Mouse (Mus musculus) forebrain, embryonic 12.5 days (tissue): ENCODE results near the gene Vps35l. TPM values are rescaled to one million over a fixed set of nuclear protein-coding genes. Genes with fewer than 3 reads are reported as not detected.

Experiments used
- ATAC-seq: fragments of 200-750 bp; cut with Nextera tagmentation; 2 replicates; pipeline ENCODE4 v1.8.0; 2017; ENCODE audit warnings: moderate TSS enrichment; ENCODE audit not compliant: low FRiP score
- H3K27ac ChIP-seq: fragments of 300-500 bp; sonication (generic); 2 replicates; pipeline ENCODE4 v1.5.1; 2016; ENCODE audit warnings: mild to moderate bottlenecking
- H3K27me3 ChIP-seq: fragments of 300-500 bp; sonication (generic); 2 replicates; pipeline ENCODE4 v1.6.1; 2016; ENCODE audit warnings: mild to moderate bottlenecking
- H3K36me3 ChIP-seq: fragments of 300-500 bp; sonication (generic); replicated peaks from 2 replicates; pipeline ENCODE4 v1.6.1; 2016; ENCODE audit warnings: mild to moderate bottlenecking
- H3K4me1 ChIP-seq: fragments of 300-500 bp; sonication (generic); 2 replicates; pipeline ENCODE4 v1.6.1; 2016
- H3K4me2 ChIP-seq: fragments of 300-500 bp; sonication (generic); 2 replicates; pipeline ENCODE4 v1.6.1; 2016; ENCODE audit warnings: mild to moderate bottlenecking, moderate library complexity
- H3K4me3 ChIP-seq: fragments of 300-500 bp; sonication (generic); replicated peaks from 2 replicates; pipeline ENCODE4 v1.5.1; 2016; ENCODE audit warnings: mild to moderate bottlenecking
- H3K9ac ChIP-seq: fragments of 300-500 bp; sonication (generic); 2 replicates; pipeline ENCODE4 v1.6.1; 2016; ENCODE audit warnings: mild to moderate bottlenecking
- H3K9me3 ChIP-seq: fragments of 300-500 bp; sonication (generic); 2 replicates; pipeline ENCODE4 v1.6.1; 2016
- WGBS: fragments of 180-500 bp; shearing (Covaris S2); methylation state at CpG from one replicate; pipeline ENCODE4 v1.1.7; 2016; 5-methylcytosine and 5-hydroxymethylcytosine counted together
- polyA plus RNA-seq: library from polyadenylated mRNA; unstranded; fragments of >200 nt; fragmentation: Nextera tagmentation; extraction: Ambion mirVana; gene quantifications from 2 replicates; pipeline ENCODE4 v1.2.1, GENCODE M21; 2016

The Vps35l gene
- polyA plus RNA-seq, 1 experiment from 2014 or later: 89.2 TPM

GRCm38 (mm10) chr7:118766119-118766833 is 26.2 kb downstream of the Vps35l start:
- H3K36me3 ChIP-seq: peaks cover 31% of the 10 kb centered on the region
- 63% methylated on average over 18 of the region's 18 CpGs for WGBS
- H3K9me3 ChIP-seq: no peaks in the 10 kb centered on the region
- H3K27ac ChIP-seq: no peak overlapping the region
- no peak overlapping the region for H3K9ac ChIP-seq
- H3K27me3 ChIP-seq: no peaks in the 10 kb centered on the region
- no peak overlapping the region for H3K4me2 ChIP-seq
- H3K4me3 ChIP-seq: no peak overlapping the region
- ATAC-seq: peak; percentile 65; the same call in 1 of the 2 replicates
- peaks cover 3% of the 10 kb centered on the region; the same call in 1 of the 2 replicates for H3K4me1 ChIP-seq

GRCm38 (mm10) chr7:118766834-118767224 is 26.8 kb downstream of the Vps35l start:
- Histone ChIP-seq H3K36me3 (peaks cover 26% of the 10 kb centered on the region), H3K9me3 (no peaks in the 10 kb centered on the region), H3K27me3 (no peaks in the 10 kb centered on the region), H3K4me2 (no peak overlapping the region), H3K4me3 (no peak overlapping the region), H3K9ac (peak overlapping the region; percentile 25; the same call in 1 of the 2 replicates), H3K27ac (no peak overlapping the region), H3K4me1 (peaks cover 3% of the 10 kb centered on the region; the same call in 1 of the 2 replicates)
- 88% methylated on average over 5 of the region's 5 CpGs for WGBS
- ATAC-seq: no peak

- Histone ChIP-seq H3K36me3 (peaks cover 16% of the 10 kb centered on the region; the same call in 1 of the 2 replicates), H3K9ac (no peak overlapping the region), H3K27me3 (no peaks in the 10 kb centered on the region), H3K9me3 (no peaks in the 10 kb centered on the region), H3K4me1 (peaks cover 3% of the 10 kb centered on the region; the same call in 1 of the 2 replicates), H3K27ac (no peak overlapping the region), H3K4me3 (no peak overlapping the region), H3K4me2 (no peak overlapping the region)
- 86% methylated on average over 8 of the region's 8 CpGs for WGBS
- ATAC-seq: no peak
Measured at GRCm38 (mm10) chr7:118769208-118769607, 29.2 kb downstream of the Vps35l start.

GRCm38 (mm10) chr7:118769655-118770054 is 29.6 kb downstream of the Vps35l start:
- H3K4me2 ChIP-seq: no peak overlapping the region
- no peak overlapping the region for H3K9ac ChIP-seq
- H3K4me1 ChIP-seq: peaks cover 3% of the 10 kb centered on the region; the same call in 1 of the 2 replicates
- no peak for ATAC-seq
- no peaks in the 10 kb centered on the region for H3K9me3 ChIP-seq
- no peak overlapping the region for H3K27ac ChIP-seq
- H3K27me3 ChIP-seq: no peaks in the 10 kb centered on the region
- peaks cover 16% of the 10 kb centered on the region; the same call in 1 of the 2 replicates for H3K36me3 ChIP-seq
- 56% methylated on average over 1 of the region's 1 CpGs for WGBS
- no peak overlapping the region for H3K4me3 ChIP-seq

GRCm38 (mm10) chr7:118773027-118773426 is 33.0 kb downstream of the Vps35l start:
- H3K27me3 ChIP-seq: no peaks in the 10 kb centered on the region
- H3K36me3 ChIP-seq: peaks cover 24% of the 10 kb centered on the region
- H3K9me3 ChIP-seq: no peaks in the 10 kb centered on the region
- no peak overlapping the region for H3K4me3 ChIP-seq
- no peak for ATAC-seq
- H3K9ac ChIP-seq: no peak overlapping the region
- no peak overlapping the region for H3K4me2 ChIP-seq
- 0 out of 2 replicates have a peak, but pooled peaks cover 5% of the 10 kb centered on the region for H3K4me1 ChIP-seq
- WGBS: 87% methylated on average over 12 of the region's 12 CpGs
- H3K27ac ChIP-seq: no peak overlapping the region

- H3K4me2 ChIP-seq: no peak overlapping the region
- H3K4me1 ChIP-seq: peaks cover 8% of the 10 kb centered on the region; the same call in 1 of the 2 replicates
- no peaks in the 10 kb centered on the region for H3K27me3 ChIP-seq
- peaks cover 36% of the 10 kb centered on the region for H3K36me3 ChIP-seq
- H3K4me3 ChIP-seq: no peak overlapping the region
- 73% methylated on average over 7 of the region's 7 CpGs for WGBS
- no peak overlapping the region; the same call in 1 of the 2 replicates for H3K9ac ChIP-seq
- no peak for ATAC-seq
- peak overlapping the region; percentile 32; the same call in 1 of the 2 replicates for H3K27ac ChIP-seq
- H3K9me3 ChIP-seq: no peaks in the 10 kb centered on the region
Measured at GRCm38 (mm10) chr7:118775991-118776390, 36.0 kb downstream of the Vps35l start.

GRCm38 (mm10) chr7:118776491-118776890 is 36.5 kb downstream of the Vps35l start:
- Histone ChIP-seq H3K4me3 (no peak overlapping the region), H3K27me3 (no peaks in the 10 kb centered on the region), H3K9ac (no peak overlapping the region), H3K27ac (0 out of 2 replicates have a peak overlapping the region, but pooled peaks have one; percentile 32), H3K36me3 (peaks cover 36% of the 10 kb centered on the region), H3K9me3 (no peaks in the 10 kb centered on the region), H3K4me2 (no peak overlapping the region), H3K4me1 (peaks cover 8% of the 10 kb centered on the region; the same call in 1 of the 2 replicates)
- ATAC-seq: no peak
- WGBS: 75% methylated on average over 9 of the region's 9 CpGs

- Histone ChIP-seq H3K27me3 (no peaks in the 10 kb centered on the region), H3K36me3 (peaks cover 31% of the 10 kb centered on the region), H3K4me2 (no peak overlapping the region), H3K4me1 (peaks cover 8% of the 10 kb centered on the region; the same call in 1 of the 2 replicates), H3K27ac (no peak overlapping the region; the same call in 1 of the 2 replicates), H3K9ac (no peak overlapping the region), H3K9me3 (no peaks in the 10 kb centered on the region), H3K4me3 (no peak overlapping the region)
- no peak for ATAC-seq
- WGBS: 85% methylated on average over 10 of the region's 10 CpGs
Measured at GRCm38 (mm10) chr7:118777598-118778394, 37.8 kb downstream of the Vps35l start.

- H3K27ac ChIP-seq: 0 out of 2 replicates have a peak overlapping the region, but pooled peaks have one; percentile 54
- peaks cover 8% of the 10 kb centered on the region; the same call in 1 of the 2 replicates for H3K4me1 ChIP-seq
- no peak overlapping the region for H3K9ac ChIP-seq
- no peak overlapping the region for H3K4me3 ChIP-seq
- peak; percentile 39; the same call in 1 of the 2 replicates for ATAC-seq
- H3K36me3 ChIP-seq: peaks cover 30% of the 10 kb centered on the region
- H3K9me3 ChIP-seq: no peaks in the 10 kb centered on the region
- no peak overlapping the region for H3K4me2 ChIP-seq
- WGBS: 69% methylated on average over 6 of the region's 6 CpGs
- no peaks in the 10 kb centered on the region for H3K27me3 ChIP-seq
Measured at GRCm38 (mm10) chr7:118778561-118778960, 38.5 kb downstream of the Vps35l start.

GRCm38 (mm10) chr7:118783305-118784001 is 43.4 kb downstream of the Vps35l start:
- H3K9ac ChIP-seq: no peak overlapping the region
- no peak for ATAC-seq
- H3K27me3 ChIP-seq: no peaks in the 10 kb centered on the region
- H3K9me3 ChIP-seq: no peaks in the 10 kb centered on the region
- H3K4me1 ChIP-seq: peaks cover 3% of the 10 kb centered on the region; the same call in 1 of the 2 replicates
- no peak overlapping the region for H3K4me3 ChIP-seq
- no peak overlapping the region for H3K4me2 ChIP-seq
- WGBS: 90% methylated on average over 11 of the region's 11 CpGs
- H3K27ac ChIP-seq: no peak overlapping the region
- peaks cover 19% of the 10 kb centered on the region for H3K36me3 ChIP-seq

- 73% methylated on average over 6 of the region's 6 CpGs for WGBS
- H3K9ac ChIP-seq: no peak overlapping the region
- H3K4me2 ChIP-seq: no peak overlapping the region
- no peaks in the 10 kb centered on the region for H3K27me3 ChIP-seq
- H3K36me3 ChIP-seq: peaks cover 13% of the 10 kb centered on the region
- H3K4me3 ChIP-seq: no peak overlapping the region
- H3K27ac ChIP-seq: no peak overlapping the region
- H3K9me3 ChIP-seq: no peaks in the 10 kb centered on the region
- H3K4me1 ChIP-seq: no peaks in the 10 kb centered on the region
- no peak for ATAC-seq
Measured at GRCm38 (mm10) chr7:118786091-118786490, 46.1 kb downstream of the Vps35l start.

- Histone ChIP-seq H3K9me3 (no peaks in the 10 kb centered on the region), H3K4me3 (no peak overlapping the region), H3K27ac (no peak overlapping the region), H3K4me1 (no peaks in the 10 kb centered on the region), H3K4me2 (no peak overlapping the region), H3K27me3 (no peaks in the 10 kb centered on the region), H3K36me3 (peaks cover 15% of the 10 kb centered on the region), H3K9ac (no peak overlapping the region)
- no peak for ATAC-seq
- WGBS: 93% methylated on average over 5 of the region's 5 CpGs
Measured at GRCm38 (mm10) chr7:118787326-118787725, 47.3 kb downstream of the Vps35l start.
